Mouse (Mus musculus): ENCODE results near the gene Glis3. TPM values are rescaled to one million over a fixed set of nuclear protein-coding genes. Genes with fewer than 3 reads are reported as not detected.
A peak's percentile ranks its signal among the peaks of the same experiment; 100 is the strongest.

Gene Glis3
- total RNA-seq (2014; fragmentation: Nextera tagmentation): not detected in 2 replicates
- total RNA-seq (2017): 0.27 and 1.2 TPM in 2 replicates
- not detected in 2 replicates for polyA plus RNA-seq (2012)

DNA sequence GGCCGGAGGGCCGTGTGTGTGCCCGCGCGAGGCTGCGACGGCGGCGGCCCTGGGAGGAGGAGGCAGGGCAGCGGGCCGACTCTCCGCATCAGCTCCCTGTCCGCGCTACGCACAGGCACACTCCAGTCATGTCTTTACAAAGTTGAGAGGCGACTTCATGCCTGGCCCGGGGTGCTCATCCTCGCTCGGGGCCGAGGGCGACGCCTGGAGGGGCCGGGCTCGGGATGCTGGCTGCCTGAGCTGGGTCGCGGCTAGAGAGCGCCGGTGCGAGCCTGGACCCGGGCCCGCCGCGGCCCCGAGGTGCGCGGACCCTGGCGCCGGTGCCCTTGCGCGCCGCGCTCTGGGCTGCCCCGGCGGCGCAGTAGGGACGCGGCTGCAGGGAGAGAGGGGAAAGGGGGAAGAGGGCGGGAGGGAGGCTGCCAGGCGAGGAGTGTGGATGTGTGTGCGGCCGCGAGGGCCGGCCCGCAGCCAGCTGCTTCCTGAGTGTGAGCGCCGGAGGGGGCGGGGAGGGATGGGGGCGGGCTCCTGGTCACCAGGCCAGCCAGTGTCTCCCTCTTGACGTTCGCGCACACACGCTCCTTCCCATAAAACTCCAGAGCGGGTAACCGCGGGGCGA, at the start of gene Glis3:
Gene Glis3, minus strand, starts transcription at position 302 of the 616 bp plus-strand sequence.
- ATAC-seq (ENCODE audit: extremely low read depth, insufficient number of reproducible peaks, low FRiP score, poor library complexity, severe bottlenecking) (no peak), DNase-seq (ENCODE audit: low spot score) (no peak)
- H3K27me3 ChIP-seq (ENCODE audit: insufficient read depth, low read length): peaks cover 24% of the 10 kb centered on the region

DNA sequence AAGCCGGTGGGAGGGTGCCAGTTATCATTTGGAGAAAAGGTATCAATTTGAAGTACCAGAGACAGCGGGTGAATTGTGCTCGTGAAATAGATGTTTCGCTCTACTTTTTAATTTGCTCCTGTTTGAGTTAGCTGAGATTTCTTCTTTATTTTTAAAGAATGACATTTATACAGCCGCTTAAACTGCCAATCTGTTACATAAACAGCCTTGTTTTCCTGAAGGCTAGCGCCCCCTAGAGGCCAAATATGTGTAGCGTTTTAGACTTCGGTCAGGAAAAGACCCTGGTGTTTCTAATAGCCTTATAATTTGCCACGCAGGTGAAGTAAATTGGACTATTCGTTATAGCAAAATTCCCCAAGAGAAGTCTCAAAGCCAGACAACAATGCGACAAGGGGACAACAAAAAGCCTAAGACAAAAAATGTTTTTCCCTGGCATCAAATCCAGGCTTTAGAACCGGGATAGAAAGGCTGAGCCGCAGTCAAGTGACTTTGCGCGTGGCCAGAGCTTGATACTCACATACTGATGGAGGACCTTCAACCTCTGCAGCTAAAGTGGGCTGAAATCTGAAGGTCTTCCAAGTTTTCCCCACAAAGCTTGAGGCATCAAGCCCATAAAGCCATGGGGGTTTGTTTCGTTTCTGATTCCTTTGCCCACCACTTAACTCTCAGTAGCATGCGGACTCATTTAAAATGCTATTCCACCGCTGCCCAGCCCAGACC, 46.4 kb upstream of the Glis3 start:
- H3K4me3 ChIP-seq (ENCODE audit: low read depth, low read length): no peak overlapping the region

More for the DNA sequence above, at the start of gene Glis3:
- Histone ChIP-seq H3K4me1 (ENCODE audit: insufficient read depth, low read depth, low read length) (no peaks in the 10 kb centered on the region), H3K36me3 (replicated peaks) (no peaks in the 10 kb centered on the region), H3K9me3 (replicated peaks) (no peaks in the 10 kb centered on the region), H3K4me3 (ENCODE audit: low read depth, low read length) (no peak within 1 kb of the TSS)
- TF ChIP-seq POLR2AphosphoS5 (IDR thresholded peaks at IDR 0.05; ENCODE audit: insufficient replicate concordance, low read depth, low read length) (no peak), CTCF (IDR thresholded peaks at IDR 0.05; ENCODE audit: low read depth, low read length) (no peak), TAL1 (conservative IDR thresholded peaks at IDR 0.05; ENCODE audit: low read depth, low read length) (no peak)

DNA sequence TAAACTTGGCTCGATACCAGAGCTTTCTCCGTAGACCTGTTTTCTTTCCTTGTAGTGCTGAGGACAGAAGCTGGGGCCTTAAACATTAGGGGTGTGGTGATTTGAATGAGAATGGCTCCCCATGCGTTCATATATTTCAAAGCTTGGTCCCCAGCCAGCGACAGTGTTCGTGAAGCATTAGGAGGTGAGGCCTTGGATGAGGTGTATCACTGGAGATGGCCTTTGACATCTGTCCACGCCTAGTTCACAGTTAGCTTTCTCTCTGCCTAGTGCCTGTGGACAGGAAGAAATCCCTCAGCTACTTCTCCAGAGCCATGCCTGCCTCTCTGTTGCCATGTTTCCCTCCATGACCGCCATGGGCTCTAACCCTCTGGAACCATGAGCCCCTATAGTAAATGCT, 44.8 kb upstream of the Glis3 start:
- Histone ChIP-seq H3K4me3 (ENCODE audit: low read depth, low read length) (no peak overlapping the region), H3K9me3 (replicated peaks) (no peaks in the 10 kb centered on the region), H3K27me3 (ENCODE audit: insufficient read depth, low read length) (0 out of 2 replicates have a peak, but pooled peaks cover 2% of the 10 kb centered on the region), H3K36me3 (replicated peaks) (no peaks in the 10 kb centered on the region), H3K4me1 (ENCODE audit: insufficient read depth, low read depth, low read length) (no peaks in the 10 kb centered on the region)
- no peak for TF ChIP-seq GATA1 (IDR thresholded peaks at IDR 0.05; ENCODE audit: borderline replicate concordance, low read length)
- DNase-seq (ENCODE audit: low spot score) (no peak), ATAC-seq (ENCODE audit: extremely low read depth, insufficient number of reproducible peaks, low FRiP score, poor library complexity, severe bottlenecking) (no peak)

More for the DNA sequence above, 46.4 kb upstream of the Glis3 start:
- no peak for TF ChIP-seq CTCF (IDR thresholded peaks at IDR 0.05; ENCODE audit: low read depth, low read length)
- no peak for TF ChIP-seq GATA1 (IDR thresholded peaks at IDR 0.05; ENCODE audit: borderline replicate concordance, low read length)
- no peak for TF ChIP-seq POLR2AphosphoS5 (IDR thresholded peaks at IDR 0.05; ENCODE audit: insufficient replicate concordance, low read depth, low read length)
- no peak for TF ChIP-seq GATA2 (IDR thresholded peaks at IDR 0.05; ENCODE audit: borderline replicate concordance, low read depth, low read length)
- TF ChIP-seq TAL1 (conservative IDR thresholded peaks at IDR 0.05; ENCODE audit: low read depth, low read length): no peak
- 0 out of 2 replicates have a peak, but pooled peaks cover 2% of the 10 kb centered on the region for H3K27me3 ChIP-seq (ENCODE audit: insufficient read depth, low read length)
- no peaks in the 10 kb centered on the region for H3K36me3 ChIP-seq (replicated peaks)
- DNase-seq (ENCODE audit: low spot score) (peak; percentile 6), ATAC-seq (ENCODE audit: extremely low read depth, insufficient number of reproducible peaks, low FRiP score, poor library complexity, severe bottlenecking) (no peak)
- no peaks in the 10 kb centered on the region for H3K9me3 ChIP-seq (replicated peaks)
- H3K4me1 ChIP-seq (ENCODE audit: insufficient read depth, low read depth, low read length): no peaks in the 10 kb centered on the region

DNA sequence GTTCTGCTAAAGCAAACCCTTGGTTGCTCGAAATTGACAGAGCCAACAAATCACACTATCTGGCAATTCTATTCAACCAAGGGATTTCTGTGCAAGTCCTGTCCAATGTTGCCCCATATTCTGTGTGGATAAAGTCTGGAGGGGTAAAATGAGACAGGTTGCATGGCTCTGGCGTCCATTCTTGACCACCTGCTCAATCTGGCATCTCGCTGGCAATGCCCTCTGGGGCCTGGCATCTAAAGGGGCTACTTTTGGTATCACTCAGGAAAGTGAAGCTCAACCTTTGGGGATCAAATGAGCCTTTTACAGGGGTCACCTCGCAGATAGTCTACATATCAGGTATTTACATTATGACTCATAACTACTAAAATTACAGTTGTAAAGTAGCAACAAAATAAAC, 42.7 kb upstream of the Glis3 start:
- Histone ChIP-seq H3K9me3 (replicated peaks) (no peaks in the 10 kb centered on the region), H3K4me3 (ENCODE audit: low read depth, low read length) (no peak overlapping the region), H3K36me3 (replicated peaks) (no peaks in the 10 kb centered on the region), H3K4me1 (ENCODE audit: insufficient read depth, low read depth, low read length) (no peaks in the 10 kb centered on the region), H3K27me3 (ENCODE audit: insufficient read depth, low read length) (0 out of 2 replicates have a peak, but pooled peaks cover 2% of the 10 kb centered on the region)
- DNase-seq (ENCODE audit: low spot score): no peak
- no peak for ATAC-seq (ENCODE audit: extremely low read depth, insufficient number of reproducible peaks, low FRiP score, poor library complexity, severe bottlenecking)
- TF ChIP-seq POLR2AphosphoS5 (IDR thresholded peaks at IDR 0.05; ENCODE audit: insufficient replicate concordance, low read depth, low read length) (no peak), GATA2 (IDR thresholded peaks at IDR 0.05; ENCODE audit: borderline replicate concordance, low read depth, low read length) (no peak), CTCF (IDR thresholded peaks at IDR 0.05; ENCODE audit: low read depth, low read length) (no peak), TAL1 (conservative IDR thresholded peaks at IDR 0.05; ENCODE audit: low read depth, low read length) (no peak), GATA1 (IDR thresholded peaks at IDR 0.05; ENCODE audit: borderline replicate concordance, low read length) (no peak)

DNA sequence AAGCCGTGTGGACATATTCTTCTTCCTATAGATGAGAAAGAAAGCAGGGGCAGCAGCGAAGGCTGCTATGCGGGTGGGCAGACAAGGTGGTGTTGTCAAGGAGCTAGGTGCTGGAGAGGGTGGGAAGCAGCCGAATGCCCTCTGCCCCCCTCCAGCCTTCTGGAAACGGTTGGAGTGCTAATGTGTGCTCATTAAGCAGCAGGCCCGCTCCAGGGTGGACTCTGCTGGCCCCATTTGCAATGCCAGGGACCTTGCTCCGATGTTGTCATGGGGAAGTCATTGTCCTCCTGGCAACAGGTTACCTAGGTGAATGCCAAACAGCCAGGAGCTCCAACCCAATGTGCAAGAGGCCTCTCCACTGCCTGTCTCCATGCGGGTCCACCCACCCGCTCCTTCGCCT, 42.0 kb upstream of the Glis3 start:
- 0 out of 2 replicates have a peak, but pooled peaks cover 2% of the 10 kb centered on the region for H3K27me3 ChIP-seq (ENCODE audit: insufficient read depth, low read length)
- H3K36me3 ChIP-seq (replicated peaks): no peaks in the 10 kb centered on the region
- H3K4me1 ChIP-seq (ENCODE audit: insufficient read depth, low read depth, low read length): no peaks in the 10 kb centered on the region
- no peak overlapping the region for H3K4me3 ChIP-seq (ENCODE audit: low read depth, low read length)
- no peaks in the 10 kb centered on the region for H3K9me3 ChIP-seq (replicated peaks)
- DNase-seq (ENCODE audit: low spot score): no peak
- TF ChIP-seq CTCF (IDR thresholded peaks at IDR 0.05; ENCODE audit: low read depth, low read length) (no peak), TAL1 (conservative IDR thresholded peaks at IDR 0.05; ENCODE audit: low read depth, low read length) (no peak), GATA2 (IDR thresholded peaks at IDR 0.05; ENCODE audit: borderline replicate concordance, low read depth, low read length) (no peak), GATA1 (IDR thresholded peaks at IDR 0.05; ENCODE audit: borderline replicate concordance, low read length) (no peak), POLR2AphosphoS5 (IDR thresholded peaks at IDR 0.05; ENCODE audit: insufficient replicate concordance, low read depth, low read length) (no peak)
- ATAC-seq (ENCODE audit: extremely low read depth, insufficient number of reproducible peaks, low FRiP score, poor library complexity, severe bottlenecking): no peak

DNA sequence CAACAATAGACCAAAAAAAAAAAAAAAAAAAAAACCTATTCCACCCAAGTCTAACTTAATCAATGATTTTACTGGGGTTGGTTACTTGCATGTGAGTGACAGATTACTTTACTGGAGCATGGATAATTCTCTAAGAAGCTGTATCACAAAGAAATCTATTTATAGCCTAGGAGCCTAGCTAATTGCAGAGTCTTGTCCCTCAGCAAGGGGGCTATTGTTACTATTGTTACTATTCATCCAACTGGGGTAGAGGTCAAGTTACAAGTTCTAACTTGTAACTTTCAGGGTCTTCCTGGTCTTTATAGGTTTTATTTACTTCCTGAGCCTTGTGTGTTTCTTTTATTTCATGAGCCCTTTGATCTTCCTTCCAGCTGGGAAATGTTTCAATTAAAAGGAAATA, 40.1 kb upstream of the Glis3 start:
- no peak for TF ChIP-seq CTCF (IDR thresholded peaks at IDR 0.05; ENCODE audit: low read depth, low read length)
- TF ChIP-seq TAL1 (conservative IDR thresholded peaks at IDR 0.05; ENCODE audit: low read depth, low read length): no peak
- no peak for TF ChIP-seq POLR2AphosphoS5 (IDR thresholded peaks at IDR 0.05; ENCODE audit: insufficient replicate concordance, low read depth, low read length)
- TF ChIP-seq GATA1 (IDR thresholded peaks at IDR 0.05; ENCODE audit: borderline replicate concordance, low read length): no peak
- no peak for TF ChIP-seq GATA2 (IDR thresholded peaks at IDR 0.05; ENCODE audit: borderline replicate concordance, low read depth, low read length)
- DNase-seq (ENCODE audit: low spot score) (no peak), ATAC-seq (ENCODE audit: extremely low read depth, insufficient number of reproducible peaks, low FRiP score, poor library complexity, severe bottlenecking) (no peak)
- H3K4me3 ChIP-seq (ENCODE audit: low read depth, low read length): no peak overlapping the region
- no peaks in the 10 kb centered on the region for H3K36me3 ChIP-seq (replicated peaks)
- 0 out of 2 replicates have a peak, but pooled peaks cover 2% of the 10 kb centered on the region for H3K27me3 ChIP-seq (ENCODE audit: insufficient read depth, low read length)
- no peaks in the 10 kb centered on the region for H3K4me1 ChIP-seq (ENCODE audit: insufficient read depth, low read depth, low read length)
- H3K9me3 ChIP-seq (replicated peaks): no peaks in the 10 kb centered on the region
